Mouse (Mus musculus) olfactory bulb, adult 2 months (tissue): Measurements from ENCODE around the gene Zbtb40.

ENCODE experiments used
- CTCF ChIP-seq: fragments of 200-500 bp; IDR thresholded peaks from 2 replicates; pipeline ENCODE4 v1.5.1; 2012; ENCODE audit warnings: low read depth, mild to moderate bottlenecking, low read length, moderate library complexity; ENCODE audit not compliant: insufficient read depth
- POLR2A ChIP-seq: fragments of 200-500 bp; IDR thresholded peaks from 2 replicates; pipeline ENCODE4 v1.6.1; 2012; ENCODE audit warnings: mild to moderate bottlenecking, low read depth, low read length, moderate library complexity; ENCODE audit not compliant: insufficient read depth

DNA sequence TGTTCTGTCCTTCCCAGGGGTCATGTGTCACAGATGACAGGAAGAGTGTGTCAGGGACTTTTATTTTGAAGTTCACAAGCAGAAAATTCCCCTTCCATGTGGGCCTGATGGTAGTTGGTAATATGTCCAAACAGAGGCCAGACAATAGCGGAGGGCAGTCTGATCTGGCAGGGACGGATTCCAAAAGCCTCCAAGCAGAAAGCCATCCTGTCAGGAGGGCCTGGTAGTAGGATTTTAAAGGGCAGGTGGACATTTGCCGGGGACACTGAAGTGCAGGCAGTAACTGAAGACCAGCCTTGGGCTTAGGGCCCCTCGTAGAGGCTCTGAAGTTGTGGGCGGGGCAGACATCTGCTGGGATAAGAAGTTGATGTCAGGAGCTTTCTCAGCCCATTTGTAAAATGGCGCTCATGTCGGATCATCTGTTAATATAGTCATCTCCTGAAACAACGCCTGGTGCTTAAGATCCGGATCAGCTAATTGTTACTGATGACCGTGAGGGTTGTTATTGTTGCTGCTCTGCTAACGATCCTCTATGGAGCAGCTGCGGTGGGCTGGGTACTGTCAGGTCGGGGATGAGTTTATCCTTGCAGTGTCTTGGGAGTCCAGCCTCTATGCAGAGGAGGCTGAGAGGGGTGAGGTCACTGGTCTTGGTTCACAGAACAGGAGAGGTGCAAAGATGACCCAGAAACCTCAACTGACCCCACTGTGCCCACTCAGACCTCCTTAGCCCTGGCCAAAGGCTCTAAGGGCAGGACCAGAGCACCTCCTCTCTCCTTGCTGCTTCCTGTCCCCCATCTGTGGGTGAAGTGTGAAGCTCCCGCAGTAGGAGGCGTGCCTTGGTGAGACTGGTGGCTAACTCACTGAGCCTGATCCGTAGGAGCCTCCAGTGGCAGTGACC is 81.9 kb downstream of the Zbtb40 start:
- TF ChIP-seq CTCF (no peak), POLR2A (no peak)
